Mouse (Mus musculus): ENCODE data around the gene Inha. TPM values are rescaled to one million over a fixed set of nuclear protein-coding genes. Genes with fewer than 3 reads are reported as not detected.

The Inha gene
- polyA plus RNA-seq, 1 experiment from 2014 or later = 4.1 TPM

DNA sequence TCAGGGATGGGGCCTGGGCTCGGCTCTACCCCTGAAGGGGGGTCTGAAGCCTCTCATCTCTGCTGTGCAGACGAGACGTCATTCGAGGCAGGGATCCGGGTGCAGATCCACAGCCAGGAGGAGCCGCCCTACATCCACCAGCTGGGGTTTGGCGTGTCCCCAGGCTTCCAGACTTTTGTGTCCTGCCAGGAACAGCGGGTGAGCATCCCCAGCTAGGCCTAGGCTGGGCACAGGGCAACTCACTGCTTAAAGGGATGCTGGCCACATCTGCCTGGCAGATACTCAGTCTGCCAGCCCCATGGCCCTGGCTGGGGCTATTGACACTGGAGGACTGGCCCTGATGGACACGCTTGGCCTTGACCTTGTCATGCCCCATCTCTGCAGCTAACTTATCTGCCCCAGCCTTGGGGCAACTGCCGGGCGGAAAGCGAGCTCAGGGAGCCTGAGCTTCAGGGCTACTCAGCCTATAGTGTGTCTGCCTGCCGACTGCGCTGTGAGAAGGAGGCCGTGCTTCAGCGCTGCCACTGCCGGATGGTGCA, 37.5 kb upstream of the Inha start:
- H3K4me2 ChIP-seq (ENCODE audit: low read depth, low read length) = no peak overlapping the region
- ATAC-seq (replicated peaks; ENCODE audit: extremely low read depth, insufficient read depth, low FRiP score) = no peak
- peaks cover 5% of the 10 kb centered on the region; the same call in 1 of the 2 replicates for H3K36me3 ChIP-seq (ENCODE audit: control insufficient read depth, insufficient read depth)
- peaks cover 51% of the 10 kb centered on the region for H3K27me3 ChIP-seq (ENCODE audit: control insufficient read depth, insufficient read depth, low read length)
- no peak overlapping the region for H3K9ac ChIP-seq (ENCODE audit: low read length)
- no peaks in the 10 kb centered on the region for H3K4me1 ChIP-seq (ENCODE audit: control insufficient read depth, insufficient read depth, low read length)
- no peaks in the 10 kb centered on the region for H3K9me3 ChIP-seq (replicated peaks; ENCODE audit: control insufficient read depth, low read length)
- 72% methylated on average over 17 of the region's 17 CpGs for WGBS
- H3K4me3 ChIP-seq (ENCODE audit: low read length) = no peak overlapping the region
- H3K27ac ChIP-seq (ENCODE audit: low read length) = no peak overlapping the region

DNA sequence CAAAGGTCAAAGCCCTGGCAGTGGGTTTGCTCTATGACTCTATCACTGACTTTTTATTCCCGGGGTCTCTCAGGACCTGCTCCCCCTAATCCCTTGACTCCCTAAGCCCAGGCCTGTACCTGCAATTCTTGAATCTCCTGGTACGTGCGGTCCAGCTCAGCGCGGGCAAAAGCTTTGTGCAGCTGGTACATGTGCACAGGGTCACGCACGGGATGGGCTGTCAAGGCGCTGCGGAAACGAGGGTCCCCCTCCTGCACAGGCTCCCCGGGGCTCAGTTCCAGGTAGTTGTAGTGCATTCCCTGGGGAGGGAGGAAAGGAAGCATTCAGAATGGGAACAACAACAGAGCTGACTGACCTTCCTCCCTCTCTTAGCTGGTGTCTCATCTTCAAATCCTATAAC, 30.4 kb upstream of the Inha start:
- peaks cover 14% of the 10 kb centered on the region for H3K36me3 ChIP-seq (ENCODE audit: control insufficient read depth, insufficient read depth)
- no peak overlapping the region for H3K4me2 ChIP-seq (ENCODE audit: low read depth, low read length)
- WGBS = 94% methylated on average over 11 of the region's 11 CpGs
- H3K9ac ChIP-seq (ENCODE audit: low read length) = no peak overlapping the region
- H3K4me1 ChIP-seq (ENCODE audit: control insufficient read depth, insufficient read depth, low read length) = peaks cover 17% of the 10 kb centered on the region
- no peak overlapping the region for H3K4me3 ChIP-seq (ENCODE audit: low read length)
- ATAC-seq (replicated peaks; ENCODE audit: extremely low read depth, insufficient read depth, low FRiP score) = no peak
- no peak overlapping the region for H3K27ac ChIP-seq (ENCODE audit: low read length)
- no peaks in the 10 kb centered on the region for H3K9me3 ChIP-seq (replicated peaks; ENCODE audit: control insufficient read depth, low read length)
- H3K27me3 ChIP-seq (ENCODE audit: control insufficient read depth, insufficient read depth, low read length) = peaks cover 41% of the 10 kb centered on the region

DNA sequence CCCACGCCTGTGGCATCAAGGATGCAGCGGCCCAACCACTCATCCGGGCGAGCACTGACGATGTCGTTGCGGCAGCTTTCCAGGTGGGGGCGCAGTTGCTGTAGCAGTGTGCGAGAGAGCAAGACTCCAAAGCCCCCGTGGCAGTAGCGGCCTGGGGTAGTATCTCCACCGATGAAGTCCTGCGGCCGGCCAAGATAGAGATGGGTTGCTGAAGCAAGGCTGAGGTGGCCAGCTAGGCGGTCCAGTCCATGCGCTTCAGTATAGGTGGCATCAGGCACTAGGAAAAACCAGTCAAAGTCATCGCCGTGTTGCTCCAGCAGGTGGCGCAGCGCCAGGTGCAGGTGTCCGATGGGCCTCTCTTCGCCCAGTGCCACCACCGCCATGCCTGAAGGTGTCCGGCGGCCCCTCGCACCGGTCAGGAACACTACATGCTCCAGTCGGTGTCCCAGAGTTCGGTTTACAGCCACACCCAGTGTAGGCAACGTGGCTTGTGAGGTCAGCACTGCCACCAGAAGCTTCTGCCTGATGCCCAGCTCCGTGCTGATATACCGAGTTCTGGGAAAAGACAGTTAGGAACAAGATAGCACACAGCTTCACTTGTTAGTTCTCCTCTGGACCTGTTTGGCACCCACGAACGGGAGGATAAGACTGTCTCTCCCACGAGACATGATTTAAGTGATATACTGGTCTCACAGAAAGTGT, 29.5 kb upstream of the Inha start:
- ATAC-seq (replicated peaks; ENCODE audit: extremely low read depth, insufficient read depth, low FRiP score) = no peak
- WGBS = 13% methylated on average over 35 of the region's 35 CpGs
- Histone ChIP-seq H3K27ac (ENCODE audit: low read length) (0 out of 2 replicates have a peak overlapping the region, but pooled peaks have one; percentile 14), H3K4me1 (ENCODE audit: control insufficient read depth, insufficient read depth, low read length) (peaks cover 17% of the 10 kb centered on the region), H3K9ac (ENCODE audit: low read length) (no peak overlapping the region), H3K4me2 (ENCODE audit: low read depth, low read length) (peak overlapping the region; percentile 81), H3K9me3 (replicated peaks; ENCODE audit: control insufficient read depth, low read length) (no peaks in the 10 kb centered on the region), H3K36me3 (ENCODE audit: control insufficient read depth, insufficient read depth) (peaks cover 14% of the 10 kb centered on the region), H3K27me3 (ENCODE audit: control insufficient read depth, insufficient read depth, low read length) (peaks cover 44% of the 10 kb centered on the region), H3K4me3 (ENCODE audit: low read length) (peak overlapping the region; percentile 76)

DNA sequence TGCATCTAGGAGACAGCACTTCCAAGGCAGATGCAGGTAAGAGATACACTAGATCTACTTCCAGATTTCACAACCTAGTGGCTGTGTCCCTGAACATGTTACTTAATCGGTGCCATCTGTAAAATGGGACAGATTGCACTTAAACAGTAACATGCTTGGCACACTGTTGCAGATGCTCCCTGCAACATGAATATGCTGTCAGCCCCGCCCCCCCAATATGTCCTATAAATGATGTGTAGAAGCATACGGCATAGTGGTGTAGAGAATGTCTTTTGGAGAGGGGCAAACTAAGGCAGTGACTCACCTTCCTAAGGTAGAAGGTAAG, 28.9 kb upstream of the Inha start:
- Histone ChIP-seq H3K4me1 (ENCODE audit: control insufficient read depth, insufficient read depth, low read length) (peaks cover 17% of the 10 kb centered on the region), H3K9ac (ENCODE audit: low read length) (peak overlapping the region; percentile 79), H3K4me2 (ENCODE audit: low read depth, low read length) (peak overlapping the region; percentile 81), H3K27ac (ENCODE audit: low read length) (no peak overlapping the region), H3K36me3 (ENCODE audit: control insufficient read depth, insufficient read depth) (peaks cover 13% of the 10 kb centered on the region), H3K9me3 (replicated peaks; ENCODE audit: control insufficient read depth, low read length) (no peaks in the 10 kb centered on the region), H3K4me3 (ENCODE audit: low read length) (peak overlapping the region; percentile 76), H3K27me3 (ENCODE audit: control insufficient read depth, insufficient read depth, low read length) (peaks cover 45% of the 10 kb centered on the region)
- WGBS = 38% methylated on average over 3 of the region's 3 CpGs
- ATAC-seq (replicated peaks; ENCODE audit: extremely low read depth, insufficient read depth, low FRiP score) = no peak

DNA sequence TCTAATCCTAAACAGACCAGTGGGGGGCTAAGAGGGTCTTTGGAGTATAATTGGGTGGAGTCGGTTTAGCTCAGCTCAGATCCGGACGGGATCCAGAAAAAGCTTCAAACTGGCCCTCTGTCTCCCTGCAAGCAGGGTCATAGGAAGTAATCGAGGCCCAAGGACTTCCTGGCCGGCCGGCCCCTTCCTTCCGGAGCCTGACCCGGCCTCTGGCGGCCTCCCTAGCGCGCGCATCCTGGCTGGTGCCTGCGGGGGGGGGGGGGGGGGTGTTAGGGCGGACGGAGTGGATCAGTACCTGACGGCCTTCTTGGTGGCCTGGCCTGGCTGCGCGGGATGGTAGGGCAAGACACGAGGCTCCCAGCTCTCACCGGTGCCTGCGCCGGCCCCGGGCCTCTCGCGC, 28.4 kb upstream of the Inha start:
- Histone ChIP-seq H3K27me3 (ENCODE audit: control insufficient read depth, insufficient read depth, low read length) (peaks cover 45% of the 10 kb centered on the region), H3K4me2 (ENCODE audit: low read depth, low read length) (peak overlapping the region; percentile 81), H3K4me3 (ENCODE audit: low read length) (peak overlapping the region; percentile 76), H3K27ac (ENCODE audit: low read length) (peak overlapping the region; percentile 76), H3K9ac (ENCODE audit: low read length) (peak overlapping the region; percentile 79), H3K36me3 (ENCODE audit: control insufficient read depth, insufficient read depth) (peaks cover 12% of the 10 kb centered on the region), H3K4me1 (ENCODE audit: control insufficient read depth, insufficient read depth, low read length) (peaks cover 17% of the 10 kb centered on the region), H3K9me3 (replicated peaks; ENCODE audit: control insufficient read depth, low read length) (no peaks in the 10 kb centered on the region)
- WGBS = 0% methylated on average over 12 of the region's 25 CpGs
- peak; percentile 21 for ATAC-seq (replicated peaks; ENCODE audit: extremely low read depth, insufficient read depth, low FRiP score)

DNA sequence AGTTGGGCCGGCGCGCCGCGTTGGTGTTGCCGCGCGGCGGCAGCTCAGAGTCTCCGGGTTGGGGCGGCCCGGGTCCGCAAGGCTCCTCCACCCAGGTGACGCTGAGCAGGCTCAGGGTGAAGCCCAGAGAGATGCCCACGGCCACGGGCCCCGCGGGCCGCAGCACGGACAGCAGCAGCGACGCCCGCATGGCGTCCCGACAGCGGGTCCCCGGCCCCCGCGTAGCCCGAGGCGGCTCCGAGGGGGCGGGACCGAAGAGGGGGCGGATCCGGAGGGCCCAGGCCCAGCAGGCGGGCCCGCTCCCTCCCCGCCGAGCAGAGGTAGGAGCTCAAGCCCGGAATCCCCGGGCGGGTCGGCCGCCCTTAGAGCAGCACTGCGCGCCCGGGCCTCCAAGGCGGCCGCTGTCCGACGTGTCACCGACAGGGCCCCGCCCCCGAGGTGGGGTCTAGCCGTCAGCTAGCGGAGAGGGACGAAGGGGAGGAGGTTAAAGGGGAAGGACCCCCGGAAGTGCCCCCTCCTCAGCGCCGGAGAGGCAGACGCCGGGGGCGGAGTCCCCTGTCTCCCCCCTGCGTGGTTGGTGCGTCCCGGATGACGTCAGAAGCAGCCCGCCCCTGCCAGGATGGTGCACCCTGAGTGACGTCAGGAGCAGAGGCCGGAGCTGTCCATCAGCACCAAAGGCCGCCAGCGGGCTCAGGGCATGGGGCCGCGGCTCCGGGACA, 27.8 kb upstream of the Inha start, which contains the start of the genes Chpf and Tmem198:
TSS of gene Chpf (minus strand) at position 392 of the 719 bp plus-strand sequence.
TSS of gene Tmem198 (plus strand) at position 617 of the 719 bp plus-strand sequence.
- Histone ChIP-seq H3K27ac (ENCODE audit: low read length) (peak within 1 kb of the TSS; percentile 76), H3K9me3 (replicated peaks; ENCODE audit: control insufficient read depth, low read length) (no peaks in the 10 kb centered on the region), H3K4me3 (ENCODE audit: low read length) (peak within 1 kb of the TSS; percentile 76), H3K4me1 (ENCODE audit: control insufficient read depth, insufficient read depth, low read length) (peaks cover 17% of the 10 kb centered on the region), H3K27me3 (ENCODE audit: control insufficient read depth, insufficient read depth, low read length) (peaks cover 47% of the 10 kb centered on the region), H3K9ac (ENCODE audit: low read length) (peak within 1 kb of the TSS; percentile 79), H3K4me2 (ENCODE audit: low read depth, low read length) (peak within 1 kb of the TSS; percentile 81), H3K36me3 (ENCODE audit: control insufficient read depth, insufficient read depth) (peaks cover 11% of the 10 kb centered on the region)
- ATAC-seq (replicated peaks; ENCODE audit: extremely low read depth, insufficient read depth, low FRiP score) = peak; percentile 90
- WGBS = under 1% methylated on average over 69 of the region's 76 CpGs

DNA sequence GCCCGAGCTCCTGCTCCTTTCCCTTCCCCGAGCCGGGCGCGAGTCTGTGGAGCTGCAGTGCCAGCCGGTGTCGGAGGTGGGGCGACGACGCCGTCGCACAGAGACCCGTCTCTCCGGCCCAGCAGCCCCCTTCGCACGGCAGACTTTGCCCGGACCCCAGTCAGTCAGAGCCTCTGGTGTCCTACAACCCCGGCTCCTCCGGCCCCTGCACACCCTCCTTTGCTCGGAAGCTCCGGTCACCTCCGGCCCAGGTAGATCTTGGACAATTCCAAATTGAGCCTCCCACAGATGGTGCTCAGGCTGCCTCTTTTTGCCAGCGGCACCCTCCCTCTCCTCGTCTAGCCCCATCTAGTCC, 27.3 kb upstream of the Inha start:
- peak; percentile 4 for ATAC-seq (replicated peaks; ENCODE audit: extremely low read depth, insufficient read depth, low FRiP score)
- Histone ChIP-seq H3K4me2 (ENCODE audit: low read depth, low read length) (peak overlapping the region; percentile 81), H3K9me3 (replicated peaks; ENCODE audit: control insufficient read depth, low read length) (no peaks in the 10 kb centered on the region), H3K36me3 (ENCODE audit: control insufficient read depth, insufficient read depth) (peaks cover 9% of the 10 kb centered on the region), H3K4me3 (ENCODE audit: low read length) (peak overlapping the region; percentile 76), H3K27ac (ENCODE audit: low read length) (no peak overlapping the region), H3K4me1 (ENCODE audit: control insufficient read depth, insufficient read depth, low read length) (peaks cover 17% of the 10 kb centered on the region), H3K9ac (ENCODE audit: low read length) (no peak overlapping the region), H3K27me3 (ENCODE audit: control insufficient read depth, insufficient read depth, low read length) (peaks cover 47% of the 10 kb centered on the region)
- WGBS = 2% methylated on average over 23 of the region's 24 CpGs

DNA sequence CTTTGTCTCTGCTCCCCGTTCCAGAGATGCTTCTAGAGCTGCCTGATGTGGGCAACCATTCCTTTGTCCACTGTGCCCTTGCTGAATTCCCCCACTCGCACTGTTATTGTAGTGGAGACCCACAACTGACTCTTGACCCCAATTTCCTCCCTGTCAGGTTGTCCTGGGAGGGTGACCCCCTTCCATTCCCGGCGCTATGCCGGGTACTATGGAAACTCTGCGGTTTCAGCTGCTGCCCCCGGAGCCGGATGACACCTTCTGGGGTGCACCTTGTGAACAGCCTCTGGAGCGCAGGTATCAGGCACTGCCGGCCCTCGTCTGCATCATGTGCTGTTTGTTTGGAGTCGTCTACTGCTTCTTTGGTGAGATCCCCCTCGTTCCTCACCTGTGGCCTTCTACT, 26.8 kb upstream of the Inha start:
- H3K4me2 ChIP-seq (ENCODE audit: low read depth, low read length) = peak overlapping the region; percentile 81
- no peak for ATAC-seq (replicated peaks; ENCODE audit: extremely low read depth, insufficient read depth, low FRiP score)
- H3K4me1 ChIP-seq (ENCODE audit: control insufficient read depth, insufficient read depth, low read length) = peaks cover 17% of the 10 kb centered on the region
- H3K4me3 ChIP-seq (ENCODE audit: low read length) = peak overlapping the region; percentile 76
- H3K27me3 ChIP-seq (ENCODE audit: control insufficient read depth, insufficient read depth, low read length) = peaks cover 49% of the 10 kb centered on the region
- no peak overlapping the region for H3K9ac ChIP-seq (ENCODE audit: low read length)
- no peaks in the 10 kb centered on the region for H3K9me3 ChIP-seq (replicated peaks; ENCODE audit: control insufficient read depth, low read length)
- peaks cover 5% of the 10 kb centered on the region for H3K36me3 ChIP-seq (ENCODE audit: control insufficient read depth, insufficient read depth)
- H3K27ac ChIP-seq (ENCODE audit: low read length) = no peak overlapping the region
- 25% methylated on average over 13 of the region's 13 CpGs for WGBS

DNA sequence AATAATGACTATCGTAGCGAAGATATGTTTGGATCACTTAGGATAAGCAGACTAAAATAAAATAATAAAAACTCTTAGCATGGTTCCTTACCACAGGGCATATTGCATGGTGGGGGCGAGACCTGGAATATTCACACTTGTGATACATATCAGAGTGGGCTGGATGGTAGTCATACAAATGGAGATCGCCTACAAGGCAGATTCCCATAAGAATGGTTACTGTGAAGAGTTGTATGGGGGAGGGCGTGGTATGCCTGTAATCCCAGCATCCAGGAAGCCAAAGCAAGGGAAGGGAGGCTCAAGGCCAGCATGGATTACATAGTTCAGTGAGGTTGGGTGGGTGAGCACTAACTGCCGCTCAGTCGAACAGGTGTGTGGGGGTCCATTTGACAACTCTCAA, 26.1 kb upstream of the Inha start:
- Histone ChIP-seq H3K9ac (ENCODE audit: low read length) (no peak overlapping the region), H3K4me1 (ENCODE audit: control insufficient read depth, insufficient read depth, low read length) (peaks cover 17% of the 10 kb centered on the region), H3K27me3 (ENCODE audit: control insufficient read depth, insufficient read depth, low read length) (peaks cover 56% of the 10 kb centered on the region), H3K9me3 (replicated peaks; ENCODE audit: control insufficient read depth, low read length) (no peaks in the 10 kb centered on the region), H3K27ac (ENCODE audit: low read length) (no peak overlapping the region), H3K36me3 (ENCODE audit: control insufficient read depth, insufficient read depth) (no peaks in the 10 kb centered on the region; the same call in 1 of the 2 replicates), H3K4me3 (ENCODE audit: low read length) (no peak overlapping the region), H3K4me2 (ENCODE audit: low read depth, low read length) (no peak overlapping the region)
- 84% methylated on average over 7 of the region's 7 CpGs for WGBS
- no peak for ATAC-seq (replicated peaks; ENCODE audit: extremely low read depth, insufficient read depth, low FRiP score)

Measured in heart, embryonic 16.5 days (tissue).